Mouse (Mus musculus): ENCODE data around the gene Dnaja2. TPM values are rescaled to one million over a fixed set of nuclear protein-coding genes. Genes with fewer than 3 reads are reported as not detected.

The Dnaja2 gene
- total and polyA plus RNA-seq, 3 experiments = 150 to 471 (median 227) TPM

DNA sequence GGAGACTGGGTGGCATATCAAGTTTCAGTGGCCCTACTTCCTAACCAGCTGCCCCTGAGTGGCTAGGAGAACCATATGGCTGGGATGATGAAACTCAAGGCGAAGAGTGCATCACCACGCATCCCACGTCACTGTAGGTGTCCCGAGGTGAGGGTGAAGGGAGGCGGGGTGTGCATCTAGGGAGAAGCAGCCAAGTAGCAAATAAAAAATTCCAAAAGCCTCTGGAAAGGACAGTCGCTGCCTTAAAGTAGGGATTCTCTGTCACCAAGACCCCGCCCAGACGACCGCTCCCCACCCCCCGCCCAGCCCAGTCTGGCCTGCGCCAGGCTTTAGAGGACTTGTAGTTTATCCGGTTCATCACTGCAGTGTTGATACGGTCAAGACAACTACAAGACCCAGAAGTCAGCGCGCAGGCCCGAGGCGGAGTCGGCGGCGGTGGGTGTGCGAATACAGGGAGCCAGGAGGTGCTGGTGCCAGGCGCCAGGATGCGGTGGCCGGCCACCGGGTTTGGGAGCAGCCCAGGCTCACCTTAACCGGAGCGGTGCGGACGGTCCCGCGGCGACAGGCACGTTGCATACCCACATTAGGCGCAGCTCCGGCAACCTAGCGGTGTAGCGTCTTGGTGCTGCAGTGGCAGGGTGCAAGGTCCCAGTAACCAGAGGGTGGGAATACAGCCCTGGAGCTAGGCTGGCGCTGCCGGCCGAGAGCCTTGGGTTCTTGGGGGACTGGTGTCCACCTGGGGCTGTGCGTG, 62.8 kb downstream of the Dnaja2 start, which contains the start of gene Gpt2 (continued):
- TF ChIP-seq JUND (conservative IDR thresholded peaks at IDR 0.05; ENCODE audit: low read depth, low read length) = no peak
- TF ChIP-seq RCOR1 (conservative IDR thresholded peaks at IDR 0.05; ENCODE audit: low read depth, low read length) = no peak
- no peak for TF ChIP-seq BHLHE40 (IDR thresholded peaks at IDR 0.05; ENCODE audit: low read depth, low read length)
- TF ChIP-seq E2F4 (IDR thresholded peaks at IDR 0.05; ENCODE audit: insufficient replicate concordance, low read depth, low read length) = no peak
- TF ChIP-seq CHD1 (IDR thresholded peaks at IDR 0.05; ENCODE audit: low read depth, low read length) = no peak
- no peak for TF ChIP-seq ZNF384 (IDR thresholded peaks at IDR 0.05; ENCODE audit: low read depth, low read length)
- peak; percentile 46; the same call in 1 of the 2 replicates for TF ChIP-seq ETS1 (conservative IDR thresholded peaks at IDR 0.05; ENCODE audit: low read depth, low read length)
- 0 out of 2 replicates have a peak, but pooled peaks have one; percentile 45 for TF ChIP-seq ZMIZ1 (IDR thresholded peaks at IDR 0.05; ENCODE audit: low read depth, low read length)
- TF ChIP-seq KAT2A (IDR thresholded peaks at IDR 0.05; ENCODE audit: insufficient replicate concordance, low read length) = peak; percentile 93; the same call in 1 of the 2 replicates
- peak; percentile 34; the same call in 1 of the 2 replicates for TF ChIP-seq IRF4 (IDR thresholded peaks at IDR 0.05; ENCODE audit: low read depth, low read length)
- TF ChIP-seq CTCF (conservative IDR thresholded peaks at IDR 0.05 in 1 of 2, IDR thresholded peaks at IDR 0.05 in 1 of 2; ENCODE audit: low read depth in 2 of 2, low read length in 2 of 2) = no peak

- no peak for DNase-seq (ENCODE audit: extremely low read depth)
- H3K27me3 ChIP-seq (replicated peaks) = no peaks in the 10 kb centered on the region
- dilution Hi-C loops (cut with MboI; ENCODE audit: extremely low pct_ligation_motif_present, extremely low pct_unique_long_range_greater_than_20kb, low sequenced_read_pairs) = no loop called here
- no peak overlapping the region for H3K4me3 ChIP-seq (replicated peaks in 1 of 3; ENCODE audit: low read depth in 2 of 3, low read length in 2 of 3, poor library complexity in 1 of 3)
- in situ Hi-C loops (cut with MboI; ENCODE audit: low pct_ligation_motif_present, low pct_unique_long_range_greater_than_20kb, low sequenced_read_pairs) = no loop called here
- peaks cover 3% of the 10 kb centered on the region; the same call in 1 of the 2 replicates for H3K79me2 ChIP-seq (replicated peaks; ENCODE audit: control insufficient read depth, extremely low read depth, insufficient read depth, poor library complexity, severe bottlenecking)
- no peak overlapping the region for H3K9ac ChIP-seq (ENCODE audit: insufficient read depth, low read depth)
- TF ChIP-seq CTCF (conservative IDR thresholded peaks at IDR 0.05 in 1 of 2, IDR thresholded peaks at IDR 0.05 in 1 of 2; ENCODE audit: low read depth in 2 of 2, low read length in 2 of 2) (peak in 1 of 2 experiments; percentile 11; a peak in 1 of 4 replicates), MEF2A (IDR thresholded peaks at IDR 0.05; ENCODE audit: borderline replicate concordance, low read depth, low read length) (no peak)
- peaks cover 0 to 2% of the 10 kb centered on the region in 2 experiments for H3K36me3 ChIP-seq (replicated peaks in 1 of 2; ENCODE audit: control insufficient read depth in 1 of 2, insufficient read depth in 1 of 2, low read length in 1 of 2)
- peaks cover 2 to 12% of the 10 kb centered on the region in 2 experiments; a peak in 3 of 4 replicates for H3K4me1 ChIP-seq (ENCODE audit: control insufficient read depth in 1 of 2, insufficient read depth in 2 of 2)
- H3K4me2 ChIP-seq (ENCODE audit: insufficient read depth, low read depth, poor library complexity, severe bottlenecking) = no peak overlapping the region
- peaks cover 3% of the 10 kb centered on the region for H3K9me3 ChIP-seq (replicated peaks; ENCODE audit: low read length)
- H3K27ac ChIP-seq (ENCODE audit: insufficient read depth, low read depth) = no peak overlapping the region
Observed at GRCm38 (mm10) chr8:85489546-85489945, 65.6 kb downstream of the Dnaja2 start.

GRCm38 (mm10) chr8:85488631-85489030, 66.5 kb downstream of the Dnaja2 start:
- H3K36me3 ChIP-seq (replicated peaks in 1 of 2; ENCODE audit: control insufficient read depth in 1 of 2, insufficient read depth in 1 of 2, low read length in 1 of 2) = no peaks in the 10 kb centered on the region
- in situ Hi-C loops (cut with MboI; ENCODE audit: low pct_ligation_motif_present, low pct_unique_long_range_greater_than_20kb, low sequenced_read_pairs) = no loop called here
- H3K9ac ChIP-seq (ENCODE audit: insufficient read depth, low read depth) = no peak overlapping the region
- no peak for TF ChIP-seq BHLHE40 (IDR thresholded peaks at IDR 0.05; ENCODE audit: low read depth, low read length)
- no peak for TF ChIP-seq TCF12 (IDR thresholded peaks at IDR 0.05; ENCODE audit: low read depth, low read length)
- no peak for TF ChIP-seq MAZ (IDR thresholded peaks at IDR 0.05; ENCODE audit: low read depth, low read length)
- no peak for TF ChIP-seq CHD1 (IDR thresholded peaks at IDR 0.05; ENCODE audit: low read depth, low read length)
- no peak for TF ChIP-seq NELFE (IDR thresholded peaks at IDR 0.05; ENCODE audit: low read depth, low read length)
- no peak for TF ChIP-seq NRF1 (IDR thresholded peaks at IDR 0.05; ENCODE audit: low read depth, low read length)
- TF ChIP-seq POLR2A (IDR thresholded peaks at IDR 0.05; ENCODE audit: low read depth, low read length) = no peak
- TF ChIP-seq ZNF384 (IDR thresholded peaks at IDR 0.05; ENCODE audit: low read depth, low read length) = no peak
- TF ChIP-seq PAX5 (IDR thresholded peaks at IDR 0.05; ENCODE audit: low read length) = no peak
- no peak for TF ChIP-seq KAT2A (IDR thresholded peaks at IDR 0.05; ENCODE audit: insufficient replicate concordance, low read length)
- TF ChIP-seq ETS1 (conservative IDR thresholded peaks at IDR 0.05; ENCODE audit: low read depth, low read length) = no peak
- TF ChIP-seq ZMIZ1 (IDR thresholded peaks at IDR 0.05; ENCODE audit: low read depth, low read length) = no peak
- TF ChIP-seq ELF1 (IDR thresholded peaks at IDR 0.05; ENCODE audit: low read depth, low read length) = no peak
- TF ChIP-seq EP300 (IDR thresholded peaks at IDR 0.05; ENCODE audit: low read length) = no peak
- dilution Hi-C loops (cut with MboI; ENCODE audit: extremely low pct_ligation_motif_present, extremely low pct_unique_long_range_greater_than_20kb, low sequenced_read_pairs) = no loop called here
- peaks cover 2 to 8% of the 10 kb centered on the region in 2 experiments; a peak in 3 of 4 replicates for H3K4me1 ChIP-seq (ENCODE audit: control insufficient read depth in 1 of 2, insufficient read depth in 2 of 2)
- no peak overlapping the region for H3K27ac ChIP-seq (ENCODE audit: insufficient read depth, low read depth)
- no peak overlapping the region for H3K4me3 ChIP-seq (replicated peaks in 1 of 3; ENCODE audit: low read depth in 2 of 3, low read length in 2 of 3, poor library complexity in 1 of 3)
- DNase-seq (ENCODE audit: extremely low read depth) = no peak
- H3K79me2 ChIP-seq (replicated peaks; ENCODE audit: control insufficient read depth, extremely low read depth, insufficient read depth, poor library complexity, severe bottlenecking) = no peaks in the 10 kb centered on the region
- H3K27me3 ChIP-seq (replicated peaks) = no peaks in the 10 kb centered on the region
- H3K9me3 ChIP-seq (replicated peaks; ENCODE audit: low read length) = peaks cover 3% of the 10 kb centered on the region
- no peak overlapping the region for H3K4me2 ChIP-seq (ENCODE audit: insufficient read depth, low read depth, poor library complexity, severe bottlenecking)
